Comparison of ENCODE assay signal across 22 mouse cellular contexts in genomic region chr6:133701625-133702024, GRCm38 (mm10).
DNase-seq lines count a peak whose midpoint lies in the region; ATAC-seq and TF ChIP-seq lines count a peak whose summit lies in the region.
"Had no signal": no experiment of that assay in that cellular context is flagged by ENCODE, and none has a peak within 500 bp of the region (broad histone marks: within the 10 kb centered on the region; RNA-seq: fewer than 3 reads in every experiment).

No protein-coding gene starts in this region.

- H3K9me3 ChIP-seq in embryonic facial prominence, embryonic 14.5 days (ENCODE audit: control insufficient read depth, low read length): no peaks in the 10 kb centered on the region
- H3K9me3 ChIP-seq in embryonic facial prominence, embryonic 10.5 days: no peaks in the 10 kb centered on the region
- H3K9me3 ChIP-seq in lung, embryonic 14.5 days (ENCODE audit: low read depth, low read length): no peaks in the 10 kb centered on the region
- H3K9me3 ChIP-seq: midbrain, embryonic 13.5 days; neural tube, embryonic 12.5 days had no signal

- no peak overlapping the region for H3K27ac ChIP-seq in embryonic facial prominence, embryonic 14.5 days (replicated peaks; ENCODE audit: low read depth, low read length)
- no peak overlapping the region for H3K27ac ChIP-seq in embryonic facial prominence, embryonic 10.5 days (replicated peaks)
- H3K27ac ChIP-seq in lung, embryonic 14.5 days (ENCODE audit: low read depth): no peak overlapping the region
- H3K27ac ChIP-seq: heart, adult 2 months; hindbrain, embryonic 14.5 days; midbrain, embryonic 13.5 days; neural tube, embryonic 12.5 days had no signal

- no peak overlapping the region for H3K9ac ChIP-seq in embryonic facial prominence, embryonic 14.5 days (ENCODE audit: low read depth, low read length)
- no peak overlapping the region for H3K9ac ChIP-seq in lung, embryonic 14.5 days
- H3K9ac ChIP-seq: hindbrain, embryonic 14.5 days; midbrain, embryonic 13.5 days; neural tube, embryonic 12.5 days had no signal

- no peak overlapping the region for H3K4me3 ChIP-seq in embryonic facial prominence, embryonic 14.5 days (ENCODE audit: low read depth, low read length)
- no peak overlapping the region for H3K4me3 ChIP-seq in embryonic facial prominence, embryonic 10.5 days
- H3K4me3 ChIP-seq in lung, embryonic 14.5 days (ENCODE audit: low read depth, low read length): no peak overlapping the region
- H3K4me3 ChIP-seq: heart, adult 2 months; midbrain, embryonic 13.5 days; neural tube, embryonic 12.5 days had no signal

- TF ChIP-seq CTCF in lung, embryonic 14.5 days (IDR thresholded peaks at IDR 0.05; ENCODE audit: low read depth): no peak

- H3K4me2 ChIP-seq in embryonic facial prominence, embryonic 14.5 days (ENCODE audit: low read depth, low read length): no peak overlapping the region
- H3K4me2 ChIP-seq in lung, embryonic 14.5 days: no peak overlapping the region
- H3K4me2 ChIP-seq: hindbrain, embryonic 14.5 days; midbrain, embryonic 13.5 days; neural tube, embryonic 12.5 days had no signal

- H3K36me3 ChIP-seq in embryonic facial prominence, embryonic 14.5 days (ENCODE audit: control insufficient read depth, insufficient read depth, low read length): no peaks in the 10 kb centered on the region
- no peaks in the 10 kb centered on the region for H3K36me3 ChIP-seq in embryonic facial prominence, embryonic 10.5 days (replicated peaks)
- no peaks in the 10 kb centered on the region for H3K36me3 ChIP-seq in lung, embryonic 14.5 days (ENCODE audit: insufficient read depth)
- H3K36me3 ChIP-seq: midbrain, embryonic 13.5 days; neural tube, embryonic 12.5 days had no signal

- H3K27me3 ChIP-seq in embryonic facial prominence, embryonic 14.5 days (replicated peaks; ENCODE audit: control insufficient read depth, insufficient read depth, low read length): no peaks in the 10 kb centered on the region
- H3K27me3 ChIP-seq in embryonic facial prominence, embryonic 10.5 days (replicated peaks; ENCODE audit: low read depth, poor library complexity, severe bottlenecking): no peaks in the 10 kb centered on the region
- H3K27me3 ChIP-seq in lung, embryonic 14.5 days (ENCODE audit: insufficient read depth, low read length): no peaks in the 10 kb centered on the region
- H3K27me3 ChIP-seq: midbrain, embryonic 13.5 days; neural tube, embryonic 12.5 days; Patski had no signal

- no peaks in the 10 kb centered on the region for H3K4me1 ChIP-seq in embryonic facial prominence, embryonic 14.5 days (ENCODE audit: control insufficient read depth, insufficient read depth, low read length)
- H3K4me1 ChIP-seq in embryonic facial prominence, embryonic 10.5 days: no peaks in the 10 kb centered on the region
- H3K4me1 ChIP-seq in lung, embryonic 14.5 days (ENCODE audit: insufficient read depth): no peaks in the 10 kb centered on the region
- H3K4me1 ChIP-seq: midbrain, embryonic 13.5 days; neural tube, embryonic 12.5 days had no signal

- DNase-seq in embryonic facial prominence, embryonic 14.5 days (ENCODE audit: low spot score): peak; percentile 5
- no peak for DNase-seq in embryonic facial prominence, embryonic 10.5 days (ENCODE audit: low spot score)
- peak; percentile 2 for DNase-seq in kidney, postnatal 14 days
- no peak for DNase-seq in kidney, adult 18-20 months
- peak; percentile 35 for DNase-seq in lung, embryonic 14.5 days
- DNase-seq in T-cell, adult 2 months (ENCODE audit: low spot score): no peak
- no peak for DNase-seq in embryo, embryonic 9.5 days (ENCODE audit: extremely low spot score)
- DNase-seq in left cerebral cortex, adult 11 months (ENCODE audit: low spot score): no peak
- DNase-seq: adrenal gland, postnatal 14 days; cerebellum, postnatal 14 days; embryo, embryonic 11 days; gastrocnemius, postnatal 10 days; left cerebral cortex, postnatal 4 days; liver; thymus, postnatal 36 days had no signal

- 46% methylated on average over 2 of the region's 2 CpGs for WGBS in embryonic facial prominence, embryonic 14.5 days
- 62% methylated on average over 2 of the region's 2 CpGs for WGBS in embryonic facial prominence, embryonic 10.5 days
- 41% methylated on average over 2 of the region's 2 CpGs for WGBS in lung, embryonic 14.5 days

- no peak for ATAC-seq in embryonic facial prominence, embryonic 14.5 days (ENCODE audit: low read depth)
- ATAC-seq in lung, embryonic 14.5 days (ENCODE audit: insufficient read depth): no peak
- ATAC-seq: activated CD4-positive, CD25-positive, alpha-beta regulatory T cell, adult 4 months; CD4-positive, CD25-positive, alpha-beta regulatory T cell, adult 4 months; midbrain, embryonic 13.5 days; Patski had no signal

Comparison
In these comparisons a context has a peak if more than half of its experiments do, and no peak if none do; other contexts are left out.
1. DNase-seq: peak in embryonic facial prominence, embryonic 14.5 days (single experiment), kidney, postnatal 14 days (single experiment) and lung, embryonic 14.5 days (single experiment); none in embryonic facial prominence, embryonic 10.5 days (single experiment), kidney, adult 18-20 months (single experiment), T-cell, adult 2 months (single experiment), embryo, embryonic 9.5 days (single experiment) and left cerebral cortex, adult 11 months (single experiment).